Mouse (Mus musculus) cerebellum, postnatal 10 days (tissue): ENCODE results near the gene Sdk1.
A peak's percentile ranks its signal among the peaks of the same experiment; 100 is the strongest.

Source experiments
- DNase-seq, 2 experiments: peaks; one replicate each; pipeline ENCODE4 v3.0.0; 2021; ENCODE audit warnings: mixed read lengths in 2 of 2

Sdk1 gene

GRCm38 (mm10) chr5:141646621-141647020, 405.3 kb downstream of the Sdk1 start:
- DNase-seq, result no peak

- DNase-seq, result peak; percentile 14 to 19
These were observed 408.6 kb downstream of the Sdk1 start for GRCm38 (mm10) chr5:141649831-141650375.

GRCm38 (mm10) chr5:141651690-141652377, 410.5 kb downstream of the Sdk1 start:
- no peak for DNase-seq

- no peak for DNase-seq
These were observed 435.1 kb downstream of the Sdk1 start for GRCm38 (mm10) chr5:141676371-141676770.

- no peak for DNase-seq
These were observed 435.7 kb downstream of the Sdk1 start for GRCm38 (mm10) chr5:141677034-141677433.

- no peak for DNase-seq
These were observed 436.6 kb downstream of the Sdk1 start for GRCm38 (mm10) chr5:141677841-141678240.

GRCm38 (mm10) chr5:141686876-141687420, 445.7 kb downstream of the Sdk1 start:
- DNase-seq, result no peak

- peak; percentile 78 to 87 for DNase-seq
These were observed 448.3 kb downstream of the Sdk1 start for GRCm38 (mm10) chr5:141689442-141690105.

GRCm38 (mm10) chr5:141691482-141691975, 450.2 kb downstream of the Sdk1 start:
- DNase-seq, result peak; percentile 85 to 92

- no peak for DNase-seq
These were observed 452.4 kb downstream of the Sdk1 start for GRCm38 (mm10) chr5:141693716-141694115.

GRCm38 (mm10) chr5:141694901-141695300, 453.6 kb downstream of the Sdk1 start:
- no peak for DNase-seq

GRCm38 (mm10) chr5:141698406-141698805, 457.1 kb downstream of the Sdk1 start:
- DNase-seq, result peak; percentile 74 to 91

GRCm38 (mm10) chr5:141720751-141721150, 479.5 kb downstream of the Sdk1 start:
- DNase-seq, result no peak

GRCm38 (mm10) chr5:141727968-141728367, 486.7 kb downstream of the Sdk1 start:
- peak; percentile 9 to 27 for DNase-seq

- DNase-seq, result peak; percentile 52 to 62
These were observed 488.7 kb downstream of the Sdk1 start for GRCm38 (mm10) chr5:141730006-141730405.

GRCm38 (mm10) chr5:141738725-141739124, 497.4 kb downstream of the Sdk1 start:
- DNase-seq, result peak; percentile 11 to 14

GRCm38 (mm10) chr5:141748793-141749192, 507.5 kb downstream of the Sdk1 start:
- peak; percentile 31 to 32 for DNase-seq

- DNase-seq, result peak; percentile 38 to 51
These were observed 513.0 kb downstream of the Sdk1 start for GRCm38 (mm10) chr5:141754278-141754677.

- DNase-seq, result peak; percentile 21 to 33
These were observed 517.6 kb downstream of the Sdk1 start for GRCm38 (mm10) chr5:141758885-141759284.

GRCm38 (mm10) chr5:141764111-141764510, 522.8 kb downstream of the Sdk1 start:
- DNase-seq, result no peak

- DNase-seq, result peak; percentile 48 to 62
These were observed 527.6 kb downstream of the Sdk1 start for GRCm38 (mm10) chr5:141768761-141769515.

- DNase-seq, result no peak
These were observed 530.2 kb downstream of the Sdk1 start for GRCm38 (mm10) chr5:141771516-141771915.

- DNase-seq, result no peak
These were observed 536.9 kb downstream of the Sdk1 start for GRCm38 (mm10) chr5:141778231-141778630.
